Mouse (Mus musculus): Measurements from ENCODE around the gene Hist2h2ab. TPM values are rescaled to one million over a fixed set of nuclear protein-coding genes. Genes with fewer than 3 reads are reported as not detected.
A peak's percentile ranks its signal among the peaks of the same experiment; 100 is the strongest.
"Not testable (repeated sequence)": the region's sequence is repeated elsewhere in the genome, so short reads cannot be mapped to it uniquely, and the experiment has no call there.

Gene Hist2h2ab
- polyA plus RNA-seq, 1 experiment: 0.66 TPM

DNA sequence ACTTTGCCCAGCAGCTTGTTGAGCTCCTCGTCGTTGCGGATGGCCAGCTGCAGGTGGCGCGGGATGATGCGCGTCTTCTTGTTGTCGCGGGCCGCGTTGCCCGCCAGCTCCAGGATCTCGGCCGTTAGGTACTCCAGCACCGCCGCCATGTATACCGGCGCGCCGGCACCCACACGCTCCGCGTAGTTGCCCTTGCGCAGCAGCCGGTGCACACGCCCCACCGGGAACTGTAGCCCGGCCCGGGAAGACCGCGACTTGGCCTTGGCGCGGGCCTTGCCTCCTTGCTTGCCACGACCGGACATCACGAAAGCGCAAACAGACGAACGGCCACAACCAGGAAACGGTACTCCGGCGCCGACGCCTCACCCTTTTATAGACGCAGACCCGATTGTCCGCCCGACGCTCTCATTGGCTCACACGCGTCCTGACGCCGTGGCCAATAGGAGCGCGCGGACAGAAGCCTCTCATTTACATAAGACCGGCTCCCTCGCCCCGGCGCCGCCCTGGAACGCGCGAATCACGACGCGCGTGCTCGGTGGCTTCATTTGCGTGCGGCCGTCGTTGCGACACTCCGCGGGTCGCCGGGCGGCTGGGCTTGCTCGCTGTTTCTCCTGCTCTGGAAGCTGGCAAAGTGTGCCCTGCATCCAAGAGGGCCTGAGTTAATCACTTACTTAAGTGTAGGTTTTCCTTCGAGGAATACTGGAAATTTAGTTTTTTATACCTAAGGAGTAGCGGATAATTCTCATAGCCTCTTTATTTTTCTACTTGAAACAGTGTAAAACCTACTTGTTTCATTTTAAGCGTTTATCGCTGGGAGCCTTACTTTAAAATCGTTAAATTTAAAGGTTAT, 20.5 kb downstream of the Hist2h2ab start, which contains the start of gene Hist2h2aa2:
Gene Hist2h2aa2 (minus strand): TSS at position 328 of the 850 bp plus-strand sequence.
- peak; percentile 99 for DNase-seq
- peak; percentile 27 for TF ChIP-seq POLR2A (IDR thresholded peaks at IDR 0.05; ENCODE audit: low read depth, low read length)
- H3K36me3 ChIP-seq (ENCODE audit: control insufficient read depth, insufficient read depth, low read length); H3K27me3 ChIP-seq (replicated peaks; ENCODE audit: control insufficient read depth, insufficient read depth, low read length): not testable (repeated sequence)
- H3K27ac ChIP-seq (ENCODE audit: insufficient read depth, low read depth, low read length): peak within 1 kb of the TSS; percentile 86
- peaks cover 10% of the 10 kb centered on the region; the same call in 1 of the 2 replicates for H3K4me1 ChIP-seq (ENCODE audit: control insufficient read depth, insufficient read depth, low read length)
- 2% methylated on average over 44 of the region's 85 CpGs for WGBS
- H3K4me3 ChIP-seq (ENCODE audit: insufficient read depth, low read depth, low read length): peak within 1 kb of the TSS; percentile 65

DNA sequence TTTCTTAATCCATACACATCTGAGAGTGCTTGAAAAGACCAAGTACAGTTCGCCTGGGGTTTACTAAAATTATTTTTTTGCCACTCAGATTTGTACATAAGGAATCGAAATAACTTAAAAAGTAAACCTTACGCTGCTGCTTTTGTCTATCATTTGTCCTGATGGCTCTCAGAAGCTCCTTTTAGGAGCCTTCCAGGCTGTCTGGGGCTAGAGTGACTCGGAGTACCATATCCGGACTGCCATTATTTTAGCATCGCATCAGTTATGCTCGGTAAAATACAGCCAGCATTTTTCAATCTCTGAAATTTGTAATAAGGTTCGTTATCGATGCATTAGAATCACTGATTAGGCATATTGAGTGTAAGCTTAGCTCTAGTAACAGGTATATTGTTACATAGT, 21.1 kb downstream of the Hist2h2ab start:
- TF ChIP-seq CTCF (conservative IDR thresholded peaks at IDR 0.05; ENCODE audit: insufficient read depth, insufficient read length, low read depth, low read length) (no peak), POLR2A (IDR thresholded peaks at IDR 0.05; ENCODE audit: low read depth, low read length) (no peak)
- H3K36me3 ChIP-seq (ENCODE audit: control insufficient read depth, insufficient read depth, low read length): no peaks in the 10 kb centered on the region
- H3K4me3 ChIP-seq (ENCODE audit: insufficient read depth, low read depth, low read length): no peak overlapping the region
- peak; percentile 9 for DNase-seq
- H3K27ac ChIP-seq (ENCODE audit: insufficient read depth, low read depth, low read length): no peak overlapping the region
- H3K4me1 ChIP-seq (ENCODE audit: control insufficient read depth, insufficient read depth, low read length): peaks cover 10% of the 10 kb centered on the region; the same call in 1 of the 2 replicates
- H3K27me3 ChIP-seq (replicated peaks; ENCODE audit: control insufficient read depth, insufficient read depth, low read length): no peaks in the 10 kb centered on the region
- 81% methylated on average over 9 of the region's 9 CpGs for WGBS

DNA sequence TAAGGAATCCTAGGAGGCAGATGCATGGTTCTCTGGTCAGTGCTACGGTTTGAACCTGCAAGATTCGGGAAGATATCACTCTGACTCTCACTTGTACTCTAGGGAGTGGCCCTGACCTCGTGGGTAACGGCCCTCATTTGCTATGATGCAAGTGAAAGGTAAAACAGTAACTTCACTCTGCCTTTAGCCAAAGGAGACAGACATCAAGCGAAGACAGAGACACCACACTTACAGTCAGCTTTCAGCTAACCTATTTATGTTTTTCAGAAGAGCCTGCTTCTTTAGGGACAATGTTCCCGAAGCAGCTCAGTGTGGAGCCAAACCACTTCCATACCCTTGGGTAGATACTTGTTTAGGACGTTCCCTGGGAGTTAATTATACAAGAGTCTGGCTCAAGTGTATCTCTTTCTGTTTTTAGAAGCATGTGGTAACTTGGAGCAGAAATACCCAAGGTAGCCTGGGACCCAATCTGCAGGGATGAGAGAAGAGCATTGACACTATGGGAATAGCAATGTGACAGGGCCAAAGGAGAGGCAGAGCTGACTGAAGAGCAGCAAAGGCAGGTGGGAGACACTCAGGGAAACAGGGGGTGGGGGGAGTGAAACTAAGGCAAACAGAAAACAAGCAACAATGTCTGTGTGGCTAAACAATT, 24.4 kb downstream of the Hist2h2ab start:
- 56% methylated on average over 7 of the region's 7 CpGs for WGBS
- H3K27ac ChIP-seq (ENCODE audit: insufficient read depth, low read depth, low read length): peak overlapping the region; percentile 53
- H3K4me3 ChIP-seq (ENCODE audit: insufficient read depth, low read depth, low read length): no peak overlapping the region
- no peaks in the 10 kb centered on the region for H3K27me3 ChIP-seq (replicated peaks; ENCODE audit: control insufficient read depth, insufficient read depth, low read length)
- H3K4me1 ChIP-seq (ENCODE audit: control insufficient read depth, insufficient read depth, low read length): peaks cover 10% of the 10 kb centered on the region; the same call in 1 of the 2 replicates
- TF ChIP-seq CTCF (conservative IDR thresholded peaks at IDR 0.05; ENCODE audit: insufficient read depth, insufficient read length, low read depth, low read length): no peak
- TF ChIP-seq POLR2A (IDR thresholded peaks at IDR 0.05; ENCODE audit: low read depth, low read length): no peak
- peak; percentile 68 for DNase-seq
- no peaks in the 10 kb centered on the region for H3K36me3 ChIP-seq (ENCODE audit: control insufficient read depth, insufficient read depth, low read length)

- peak; percentile 92 for DNase-seq
- Histone ChIP-seq H3K4me3 (ENCODE audit: insufficient read depth, low read depth, low read length) (peak within 1 kb of the TSS; percentile 73), H3K4me1 (ENCODE audit: control insufficient read depth, insufficient read depth, low read length) (peaks cover 10% of the 10 kb centered on the region; the same call in 1 of the 2 replicates), H3K27ac (ENCODE audit: insufficient read depth, low read depth, low read length) (peak within 1 kb of the TSS; percentile 98)
- not testable (repeated sequence) for H3K36me3 ChIP-seq (ENCODE audit: control insufficient read depth, insufficient read depth, low read length); H3K27me3 ChIP-seq (replicated peaks; ENCODE audit: control insufficient read depth, insufficient read depth, low read length)
- TF ChIP-seq POLR2A (IDR thresholded peaks at IDR 0.05; ENCODE audit: low read depth, low read length): peak; percentile 60
- WGBS: under 1% methylated on average over 40 of the region's 88 CpGs
Measured at GRCm38 (mm10) chr3:96245003-96245886, 25.6 kb downstream of the Hist2h2ab start, which contains the start of gene Hist2h2aa1. Gene Hist2h2aa1 (plus strand): TSS chr3:96245497.

DNA sequence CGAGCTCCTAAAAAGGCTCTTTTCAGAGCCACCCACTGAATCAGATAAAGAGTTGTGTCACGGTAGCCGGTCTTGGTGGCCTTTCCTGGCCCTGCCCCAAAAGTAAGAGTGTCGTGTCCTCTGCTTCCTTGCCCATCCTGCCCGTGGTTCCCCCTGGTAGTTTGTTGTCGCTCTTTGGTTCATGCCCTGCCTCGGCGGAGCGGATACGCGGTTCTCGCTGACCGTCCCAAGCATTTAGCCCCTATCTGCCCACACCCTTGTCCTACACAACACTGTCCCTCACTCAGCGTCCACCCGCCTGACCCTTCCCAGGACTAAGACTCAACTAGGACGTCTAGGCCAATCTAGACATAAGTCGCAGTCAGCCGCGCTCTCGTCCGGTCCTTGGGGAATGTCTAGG, 26.4 kb downstream of the Hist2h2ab start:
- Histone ChIP-seq H3K27ac (ENCODE audit: insufficient read depth, low read depth, low read length) (peak overlapping the region; percentile 89), H3K4me3 (ENCODE audit: insufficient read depth, low read depth, low read length) (peak overlapping the region; percentile 73)
- not testable (repeated sequence) for H3K27me3 ChIP-seq (replicated peaks; ENCODE audit: control insufficient read depth, insufficient read depth, low read length); H3K4me1 ChIP-seq (ENCODE audit: control insufficient read depth, insufficient read depth, low read length); DNase-seq; H3K36me3 ChIP-seq (ENCODE audit: control insufficient read depth, insufficient read depth, low read length)
- WGBS: under 1% methylated on average over 12 of the region's 21 CpGs

- whole genome bisulfite sequencing: 0% methylated on average over 11 of the region's 47 CpGs
- peak within 1 kb of the TSS; percentile 89 for H3K27ac ChIP-seq (ENCODE audit: insufficient read depth, low read depth, low read length)
- DNase-seq: peak; percentile 12
- not testable (repeated sequence) for H3K27me3 ChIP-seq (replicated peaks; ENCODE audit: control insufficient read depth, insufficient read depth, low read length); H3K4me1 ChIP-seq (ENCODE audit: control insufficient read depth, insufficient read depth, low read length); H3K36me3 ChIP-seq (ENCODE audit: control insufficient read depth, insufficient read depth, low read length)
- peak within 1 kb of the TSS; percentile 73 for H3K4me3 ChIP-seq (ENCODE audit: insufficient read depth, low read depth, low read length)
Measured at GRCm38 (mm10) chr3:96246427-96246856, 26.8 kb downstream of the Hist2h2ab start, which contains the start of gene Hist2h3c1. Gene Hist2h3c1 (plus strand): TSS chr3:96246685.
